ENCODE assay signal across 7 mouse cellular contexts in the genomic region with DNA sequence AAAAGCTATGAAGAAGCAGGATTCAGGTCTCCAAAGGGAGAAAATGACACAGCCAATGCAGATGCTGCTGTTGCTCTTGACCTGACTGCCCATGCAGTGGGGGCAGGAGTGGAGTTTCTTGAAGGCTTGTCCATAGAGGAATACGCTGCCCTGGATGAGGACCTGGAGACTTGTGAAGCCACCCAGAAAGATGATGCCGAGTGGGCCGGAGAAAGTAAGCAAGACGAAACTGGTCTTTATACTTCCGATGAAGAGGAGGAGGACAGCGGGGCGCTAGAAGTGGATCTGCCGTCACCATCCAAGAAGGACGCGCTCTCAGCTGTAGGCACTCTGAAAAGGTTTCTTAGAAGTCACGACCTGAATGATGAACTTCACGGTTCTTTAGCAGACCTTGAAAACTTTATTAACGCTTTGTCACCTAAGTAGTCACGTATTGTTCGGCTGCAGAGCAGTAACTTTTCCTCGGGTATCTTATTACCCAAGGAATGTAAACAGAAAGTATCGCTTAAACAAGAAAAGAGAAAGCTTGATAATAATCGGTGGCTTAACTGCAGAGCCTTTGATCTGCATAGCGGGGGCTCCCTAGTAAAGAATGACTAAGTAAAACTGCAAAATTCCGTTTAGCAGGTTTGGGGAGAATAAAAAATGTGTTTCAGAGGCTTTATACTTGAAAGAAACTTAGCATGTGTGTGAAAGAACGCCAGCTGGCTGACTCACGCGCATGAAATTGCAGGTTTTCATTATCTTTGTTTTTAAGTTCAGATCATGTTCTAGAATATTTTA. TPM values are rescaled to one million over a fixed set of nuclear protein-coding genes. Genes with fewer than 3 reads are reported as not detected.
DNase-seq lines count a peak whose midpoint lies in the region; ATAC-seq and TF ChIP-seq lines count a peak whose summit lies in the region.

No protein-coding gene starts in this region.

- no peak for TF ChIP-seq CTCF in spleen, adult 2 months (IDR thresholded peaks at IDR 0.05; ENCODE audit: extremely low read depth, insufficient read depth, insufficient read length, insufficient replicate concordance)
- no peak for TF ChIP-seq CTCF in embryonic fibroblast, embryonic 13.5 days (IDR thresholded peaks at IDR 0.05; ENCODE audit: borderline replicate concordance, insufficient read depth, low read length)
- no peak for TF ChIP-seq CTCF in layer of hippocampus, adult 2 months (conservative IDR thresholded peaks at IDR 0.05)

- TF ChIP-seq POLR2A in spleen, adult 2 months (IDR thresholded peaks at IDR 0.05; ENCODE audit: low read depth, low read length), result no peak
- TF ChIP-seq POLR2A in embryonic fibroblast, embryonic 13.5 days (IDR thresholded peaks at IDR 0.05; ENCODE audit: low read depth, low read length), result no peak

- H3K36me3 ChIP-seq in spleen, adult 2 months (ENCODE audit: control insufficient read depth, insufficient read depth, low read length), result no peaks in the 10 kb centered on the region
- H3K36me3 ChIP-seq in midbrain, embryonic 15.5 days (replicated peaks), result no peaks in the 10 kb centered on the region

- peaks cover 5% of the 10 kb centered on the region; the same call in 1 of the 2 replicates for H3K27me3 ChIP-seq in spleen, adult 2 months (ENCODE audit: control insufficient read depth, insufficient read depth, low read length)
- H3K27me3 ChIP-seq in midbrain, embryonic 15.5 days (replicated peaks), result peaks cover 6% of the 10 kb centered on the region

- ATAC-seq in midbrain, embryonic 15.5 days (replicated peaks), result no peak

- H3K9me3 ChIP-seq in midbrain, embryonic 15.5 days, result no peaks in the 10 kb centered on the region

- no peak overlapping the region for H3K9ac ChIP-seq in midbrain, embryonic 15.5 days

- no peak for DNase-seq in spleen, adult 2 months (ENCODE audit: low read depth in 1 of 2, low spot score in 2 of 2)
- DNase-seq in spleen, adult 18-20 months, result no peak
- peak; percentile 30 to 57 for DNase-seq in layer of hippocampus, adult 2 months (ENCODE audit: low spot score in 2 of 2)
- DNase-seq in thymus, postnatal 36 days, result peak; percentile 10 to 14
- no peak for DNase-seq in Muller cell, postnatal 12 days (ENCODE audit: inconsistent ontology term)

- H3K27ac ChIP-seq in spleen, adult 2 months (ENCODE audit: insufficient read depth, low read length), result no peak overlapping the region
- no peak overlapping the region for H3K27ac ChIP-seq in embryonic fibroblast, embryonic 13.5 days (ENCODE audit: insufficient read depth, low read length)
- H3K27ac ChIP-seq in layer of hippocampus, adult 2 months, result peak overlapping the region; percentile 46; the same call in 1 of the 2 replicates
- no peak overlapping the region for H3K27ac ChIP-seq in midbrain, embryonic 15.5 days

- H3K4me2 ChIP-seq in midbrain, embryonic 15.5 days, result peak overlapping the region; percentile 28

- peaks cover 2% of the 10 kb centered on the region; the same call in 1 of the 2 replicates for H3K4me1 ChIP-seq in spleen, adult 2 months (ENCODE audit: control insufficient read depth, insufficient read depth, insufficient read length)
- peaks cover 2% of the 10 kb centered on the region; the same call in 1 of the 2 replicates for H3K4me1 ChIP-seq in embryonic fibroblast, embryonic 13.5 days (ENCODE audit: control insufficient read depth, insufficient read depth, low read length)
- peaks cover 7% of the 10 kb centered on the region for H3K4me1 ChIP-seq in midbrain, embryonic 15.5 days

- peak overlapping the region; percentile 46 for H3K4me3 ChIP-seq in spleen, adult 2 months (ENCODE audit: extremely low read depth, insufficient read depth, insufficient read length)
- peak overlapping the region; percentile 56 for H3K4me3 ChIP-seq in embryonic fibroblast, embryonic 13.5 days (ENCODE audit: insufficient read depth, low read length)
- H3K4me3 ChIP-seq in layer of hippocampus, adult 2 months, result peak overlapping the region; percentile 46
- no peak overlapping the region for H3K4me3 ChIP-seq in midbrain, embryonic 15.5 days

- 9% methylated on average over 23 of the region's 23 CpGs for WGBS in spleen, adult 2 months
- 10% methylated on average over 23 of the region's 23 CpGs for WGBS in midbrain, embryonic 15.5 days

RNA-seq across cellular contexts. Expression of a gene that starts 1.7 kb away (rescaled TPM):
- polyA plus RNA-seq in spleen, adult 2 months (2012; rRNA removed), result not detected in 2 replicates
- polyA plus RNA-seq in embryonic fibroblast, embryonic 13.5 days (2011; ENCODE audit: insufficient read length, low read depth, missing spikeins), result not detected in 2 replicates
- total RNA-seq in layer of hippocampus, adult 2 months (2021), result under 1 TPM in 1 of 2 experiments, not detected in 1; 0.12 TPM
- not detected in 2 replicates for polyA plus RNA-seq in midbrain, embryonic 15.5 days (2015; fragmentation: Nextera tagmentation; extraction: Ambion mirVana)

RNA-seq across cellular contexts. Expression of a gene that starts 12.7 kb away (rescaled TPM):
- 4.2 and 4.6 TPM in 2 replicates for polyA plus RNA-seq in spleen, adult 2 months (2012; rRNA removed)
- 91.8 and 97.4 TPM in 2 replicates for polyA plus RNA-seq in embryonic fibroblast, embryonic 13.5 days (2011; ENCODE audit: insufficient read length, low read depth, missing spikeins)
- total RNA-seq in layer of hippocampus, adult 2 months (2021), result 10 to 100 TPM; 18.2 to 18.7 TPM
- 21.5 and 22.2 TPM in 2 replicates for polyA plus RNA-seq in midbrain, embryonic 15.5 days (2015; fragmentation: Nextera tagmentation; extraction: Ambion mirVana)

Comparison
In these comparisons a context has a peak if more than half of its experiments do, and no peak if none do; other contexts are left out.
1. DNase-seq: peak in layer of hippocampus, adult 2 months (2 of 2) and thymus, postnatal 36 days (2 of 2); none in spleen, adult 2 months (0 of 2), spleen, adult 18-20 months (0 of 2) and Muller cell, postnatal 12 days (single experiment).